Mouse (Mus musculus) lung, postnatal 0 days (tissue): ENCODE measurements around the gene Dnaaf1.

Experiments used
- CTCF ChIP-seq: IDR thresholded peaks from 2 replicates; pipeline ENCODE4 v1.5.1; 2016; ENCODE audit warnings: antibody characterized with exemption, mild to moderate bottlenecking
- EP300 ChIP-seq: IDR thresholded peaks from 2 replicates; pipeline ENCODE4 v1.6.1; 2016; ENCODE audit warnings: antibody characterized with exemption, mild to moderate bottlenecking, control low read depth

DNA sequence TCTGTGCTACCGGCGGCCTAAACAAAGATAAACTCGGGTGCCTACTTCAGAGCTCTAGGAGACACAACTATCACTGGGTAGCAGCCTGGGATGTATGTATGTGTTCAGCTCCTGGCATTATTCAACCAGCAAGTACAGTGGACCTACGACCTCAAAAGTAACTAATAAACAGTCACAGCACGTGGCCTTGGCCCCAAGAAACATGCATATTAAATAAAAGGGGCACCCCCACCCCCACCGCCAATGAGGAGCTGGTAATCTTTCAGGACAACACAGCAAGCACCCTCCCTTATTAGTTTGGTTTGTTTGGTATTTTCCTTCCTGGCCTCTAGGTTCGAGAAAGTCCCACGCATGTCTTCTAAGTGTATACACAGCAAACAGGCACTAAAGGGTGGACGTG, 6.8 kb upstream of the Dnaaf1 start:
- TF ChIP-seq EP300, result no peak
- no peak for TF ChIP-seq CTCF
